Mouse (Mus musculus) stomach, postnatal 0 days (tissue): ENCODE measurements around the gene Tbl1x.

ENCODE experiments used
- CTCF ChIP-seq: IDR thresholded peaks from 2 replicates; pipeline ENCODE4 v1.5.1; 2016; ENCODE audit warnings: antibody characterized with exemption, low read depth, mild to moderate bottlenecking, moderate library complexity
- EP300 ChIP-seq: optimal IDR thresholded peaks from 2 replicates; pipeline ENCODE3; 2016; ENCODE audit warnings: antibody characterized with exemption

GRCm38 (mm10) chrX:77597674-77598073, 86.9 kb downstream of the Tbl1x start:
- no peak for TF ChIP-seq CTCF
- TF ChIP-seq EP300 = no peak
